Mouse (Mus musculus) layer of hippocampus, adult 18-20 months (tissue): ENCODE results near the gene Entpd3. TPM values are rescaled to one million over a fixed set of nuclear protein-coding genes. Genes with fewer than 3 reads are reported as not detected.

ENCODE experiments used
- DNase-seq, 2 experiments: peaks; one replicate each; pipeline ENCODE4 v3.0.0; 2022; ENCODE audit warnings: low spot score in 2 of 2
- total RNA-seq, 2 experiments: library from RNA; stranded (reverse); gene quantifications; 2 replicates each; pipeline ENCODE4 v1.2.3; 2021

Entpd3 gene
- total RNA-seq, 2 experiments from 2014 or later: 6.6 to 8.7 TPM

DNA sequence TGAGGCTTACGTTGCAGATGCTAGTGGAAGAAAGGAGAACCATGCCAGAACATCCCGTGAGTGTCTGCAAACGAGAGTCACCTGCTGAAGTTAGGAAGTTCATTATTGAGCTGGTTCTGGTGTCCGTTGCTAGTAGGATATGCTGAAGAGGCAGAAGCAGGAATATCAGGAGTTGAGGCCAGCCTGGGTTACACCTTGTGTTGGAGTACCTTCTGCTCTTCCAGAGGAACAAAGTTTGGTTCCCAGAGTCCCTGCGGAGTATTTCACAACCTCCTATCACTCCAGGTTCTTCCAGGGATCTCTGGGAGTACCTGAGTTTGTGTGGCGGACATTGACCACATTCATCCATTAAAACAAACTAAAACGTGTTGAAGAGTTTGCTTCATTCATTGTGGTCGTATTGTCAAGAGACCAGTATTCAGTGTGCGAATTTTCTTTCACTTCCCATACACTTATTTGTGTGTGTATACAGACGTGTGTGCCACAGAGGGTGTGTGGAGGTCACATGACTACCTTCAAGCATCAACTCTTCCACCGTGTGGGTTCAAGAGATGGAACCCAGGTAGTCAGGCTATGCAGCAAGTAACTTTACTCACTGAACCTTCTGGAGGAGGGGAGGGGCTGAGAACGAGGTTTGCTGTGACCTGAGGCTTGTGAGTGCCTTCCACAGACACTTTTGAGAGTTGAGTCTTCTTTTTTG lies 38.2 kb downstream of the Entpd3 start:
- no peak for DNase-seq

- no peak for DNase-seq
These were observed 39.1 kb downstream of the Entpd3 start for GRCm38 (mm10) chr9:120578701-120579100.

DNA sequence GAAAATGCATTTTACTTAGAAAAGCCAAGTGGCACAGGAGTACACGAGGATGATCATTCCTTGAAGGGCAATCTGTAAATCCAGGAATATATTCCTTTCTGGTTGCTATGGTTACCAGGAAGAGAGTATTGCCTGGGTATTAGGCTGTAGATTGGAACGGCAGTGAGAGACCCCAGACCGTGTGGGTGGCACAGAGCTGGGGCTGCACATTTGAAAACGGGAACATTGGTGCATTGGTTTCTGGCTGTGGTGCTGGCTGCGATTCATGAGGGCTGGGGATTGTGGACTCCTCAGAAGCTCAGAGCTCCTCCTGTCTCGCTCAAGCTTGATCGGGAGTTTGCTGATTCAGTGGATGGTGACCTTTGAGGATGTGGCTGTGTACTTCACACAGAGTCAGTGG lies 40.2 kb downstream of the Entpd3 start:
- peak in 1 of 2 experiments; percentile 35 for DNase-seq

- DNase-seq: peak; percentile 34 to 57
These were observed 42.5 kb downstream of the Entpd3 start for GRCm38 (mm10) chr9:120581941-120582618.

DNA sequence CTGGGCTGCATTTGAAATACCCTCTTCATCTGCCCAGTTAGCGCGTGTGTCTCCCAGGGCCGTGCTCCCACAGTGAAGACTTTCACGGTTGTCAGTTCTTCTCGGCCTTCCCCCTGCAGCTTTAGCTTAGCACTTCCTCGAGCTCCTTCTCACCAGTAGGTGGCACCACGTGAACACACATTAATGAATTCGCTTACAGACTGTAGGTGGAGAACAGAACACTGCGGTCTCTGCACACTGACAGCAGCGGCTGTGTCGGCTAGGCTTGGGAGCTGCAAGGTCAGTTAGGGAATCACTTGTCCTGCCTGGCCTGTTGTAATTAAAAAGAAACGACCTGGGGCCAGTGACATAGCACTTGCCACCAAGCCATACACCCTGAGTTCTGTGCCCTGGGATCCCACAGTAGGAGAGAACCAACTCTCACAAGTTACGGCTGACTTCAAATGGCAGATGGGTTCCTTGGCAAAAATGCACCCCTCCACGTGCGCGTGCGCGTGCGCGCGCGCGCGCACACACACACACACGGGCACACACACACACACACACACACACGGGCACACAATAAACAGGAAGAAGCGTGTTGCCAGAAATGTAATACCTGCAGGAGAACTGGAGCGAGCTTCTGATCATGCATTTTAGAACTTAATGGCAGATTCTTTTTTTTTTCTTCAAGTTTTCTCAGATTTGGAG lies 43.1 kb downstream of the Entpd3 start:
- peak; percentile 80 to 95 for DNase-seq

DNA sequence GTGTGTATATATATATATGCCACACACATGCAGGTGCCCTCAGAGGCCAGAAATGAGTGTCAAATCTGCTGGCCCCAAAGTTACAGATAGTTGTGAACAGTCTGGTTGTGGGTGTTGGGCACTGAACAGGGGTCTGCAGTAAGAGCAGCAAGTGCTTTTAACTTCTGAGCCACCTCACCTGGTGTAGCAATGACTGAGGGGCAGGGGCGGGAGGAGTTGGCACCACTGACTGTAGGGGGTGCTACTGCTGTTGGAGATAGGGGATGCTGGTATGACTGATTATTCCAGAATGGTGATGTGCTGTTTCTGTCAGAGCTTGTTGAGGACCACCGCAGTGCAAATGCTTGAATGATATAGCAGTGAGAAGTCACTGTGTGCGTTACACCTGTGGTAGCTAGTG lies 43.7 kb downstream of the Entpd3 start:
- no peak for DNase-seq

GRCm38 (mm10) chr9:120586546-120586945 lies 46.9 kb downstream of the Entpd3 start:
- DNase-seq: peak; percentile 51 to 86

DNA sequence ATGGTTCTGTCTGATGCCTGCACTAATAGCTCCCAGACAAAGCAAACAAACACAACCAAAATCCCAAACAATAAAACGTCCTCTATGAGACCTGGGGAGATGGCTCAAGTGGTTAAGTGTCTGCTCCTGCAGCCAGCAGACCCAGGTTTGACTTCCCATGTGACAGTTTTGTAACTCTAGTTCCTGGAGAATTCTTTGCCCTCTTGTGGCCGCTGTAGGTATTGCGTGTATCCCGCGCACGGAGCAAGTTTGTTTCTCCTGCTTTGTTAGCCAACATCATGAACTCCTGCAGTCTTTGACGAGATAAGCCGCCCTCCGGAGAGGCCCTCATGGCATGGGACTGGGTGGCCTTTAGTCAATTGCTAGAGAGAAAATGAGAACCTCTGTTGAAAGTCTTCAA lies 51.9 kb downstream of the Entpd3 start:
- peak; percentile 43 to 77 for DNase-seq

- no peak for DNase-seq
These were observed 53.9 kb downstream of the Entpd3 start for GRCm38 (mm10) chr9:120593383-120594101.

DNA sequence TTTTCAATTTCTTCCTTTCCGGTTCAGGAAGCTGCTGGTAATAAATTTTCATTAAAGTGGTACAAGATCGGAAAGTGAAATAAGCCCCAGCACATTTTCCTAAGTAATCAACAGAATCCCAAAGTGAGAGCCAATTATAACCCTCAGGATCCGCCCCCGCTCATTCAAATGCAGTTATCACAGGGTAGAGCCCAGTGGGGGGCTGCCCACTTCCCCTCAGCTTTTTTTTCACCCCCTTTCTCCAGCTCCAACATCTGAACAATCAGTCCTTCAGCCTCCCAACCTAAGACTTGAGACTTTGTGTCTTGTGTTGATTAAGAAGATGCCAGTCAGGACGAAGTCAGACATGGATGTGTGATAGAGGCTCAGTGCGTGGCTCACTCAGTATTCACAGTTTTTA lies 55.2 kb downstream of the Entpd3 start:
- no peak for DNase-seq

GRCm38 (mm10) chr9:120595306-120595705 lies 55.7 kb downstream of the Entpd3 start:
- DNase-seq: no peak

GRCm38 (mm10) chr9:120601488-120602171 lies 62.0 kb downstream of the Entpd3 start:
- DNase-seq: peak; percentile 45 to 82

DNA sequence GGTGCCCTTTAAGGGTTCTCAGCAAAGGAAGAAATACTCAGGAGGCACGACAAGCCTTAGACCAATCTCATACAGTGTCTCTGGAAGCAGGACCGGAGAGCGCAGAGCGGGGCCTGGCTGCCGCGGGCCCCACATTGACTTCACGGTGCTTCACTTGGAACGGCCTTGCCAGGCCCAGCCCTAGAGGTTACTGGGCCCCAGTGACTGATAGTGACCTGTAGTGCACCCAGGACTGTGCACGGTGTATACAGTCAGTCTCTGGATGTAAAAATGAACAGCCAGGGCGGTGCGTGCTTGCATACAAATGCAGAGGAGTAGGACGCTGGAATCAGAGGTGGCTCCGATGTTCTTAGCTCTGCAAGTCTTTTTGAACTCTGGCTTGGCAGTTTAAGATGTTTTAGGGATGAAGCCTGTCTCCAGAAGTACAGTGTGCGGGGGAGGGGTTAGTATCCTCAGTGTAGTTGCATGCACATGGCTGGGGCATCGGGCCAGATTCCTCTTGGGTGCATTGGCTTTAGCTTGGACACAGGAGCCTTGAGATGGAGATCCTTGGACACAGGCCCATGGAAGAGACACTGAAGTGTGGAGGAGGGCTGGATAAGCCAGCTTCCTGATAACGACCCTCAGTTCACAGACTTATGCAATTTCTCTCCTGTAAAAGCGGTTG lies 62.7 kb downstream of the Entpd3 start:
- peak in 1 of 2 experiments; percentile 42 for DNase-seq

DNA sequence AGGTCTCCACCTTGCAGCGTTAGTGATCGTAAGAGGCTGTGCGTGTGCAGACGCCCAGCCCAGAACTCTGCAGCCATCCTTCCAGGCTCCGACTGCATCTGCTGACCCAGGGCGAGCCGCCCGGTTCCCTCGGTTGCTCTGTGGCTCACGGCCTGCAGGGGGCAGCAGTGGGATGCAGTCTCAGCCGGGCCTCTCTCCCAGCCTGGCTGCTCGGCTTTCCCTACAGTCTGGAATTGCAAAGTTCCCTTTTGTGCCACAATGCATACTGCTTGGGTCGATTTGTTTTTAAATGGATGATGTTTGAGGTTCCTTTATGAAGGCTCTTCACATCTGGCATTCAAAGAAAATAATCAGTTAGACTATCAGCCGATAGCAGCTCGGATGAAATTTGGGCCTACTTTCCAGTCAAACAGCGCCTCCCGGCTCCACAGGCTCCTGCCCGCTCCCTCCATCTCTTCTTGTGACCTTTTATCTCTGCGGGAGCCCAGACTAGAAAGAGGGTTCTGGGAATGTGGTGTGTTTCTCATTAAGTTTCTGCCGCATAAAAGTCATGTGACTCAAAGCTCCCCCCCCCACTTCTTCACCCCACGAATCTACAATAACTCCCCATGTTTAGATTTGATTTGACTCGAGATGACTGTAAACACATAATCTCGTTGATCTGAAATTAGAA lies 63.4 kb downstream of the Entpd3 start:
- DNase-seq: peak; percentile 80 to 95

- no peak for DNase-seq
These were observed 63.9 kb downstream of the Entpd3 start for GRCm38 (mm10) chr9:120603512-120603908.

- no peak for DNase-seq
These were observed 64.3 kb downstream of the Entpd3 start for GRCm38 (mm10) chr9:120603956-120604355.

- no peak for DNase-seq
These were observed 71.4 kb downstream of the Entpd3 start for GRCm38 (mm10) chr9:120611055-120611454.

- no peak for DNase-seq
These were observed 74.4 kb downstream of the Entpd3 start for GRCm38 (mm10) chr9:120614059-120614458.
